Mouse (Mus musculus) MEL (cell line): ENCODE results near the gene Gpn2.

Source experiments
- POLR2A ChIP-seq, 2 experiments: IDR thresholded peaks; 2 replicates each; pipeline ENCODE4 v1.6.1; 2011 to 2012; ENCODE audit warnings: low read length in 2 of 2, mild to moderate bottlenecking in 2 of 2, control low read depth in 1 of 2, improper control_type of control experiment in 1 of 2, low read depth in 1 of 2, moderate library complexity in 1 of 2; ENCODE audit not compliant: control insufficient read depth in 1 of 2, insufficient read depth in 1 of 2, poor library complexity in 1 of 2
- ZMIZ1 ChIP-seq: IDR thresholded peaks from 2 replicates; pipeline ENCODE4 v1.6.1; 2012; ENCODE audit warnings: low read depth, mild to moderate bottlenecking, inconsistent platforms, low read length, improper control_type of control experiment, moderate library complexity

GRCm38 (mm10) chr4:133617936-133618335 lies 33.8 kb downstream of the Gpn2 start:
- no peak for TF ChIP-seq ZMIZ1
- TF ChIP-seq POLR2A (IDR thresholded peaks at IDR 0.05; ENCODE audit: control insufficient read depth in 1 of 2, insufficient read depth in 1 of 2, low read depth in 1 of 2, low read length in 2 of 2, poor library complexity in 1 of 2) = no peak
